Mouse (Mus musculus): ENCODE measurements around the gene Rhbdl3. TPM values are rescaled to one million over a fixed set of nuclear protein-coding genes. Genes with fewer than 3 reads are reported as not detected.

The Rhbdl3 gene
- polyA plus RNA-seq, 1 experiment from 2014 or later: 6.8 TPM

DNA sequence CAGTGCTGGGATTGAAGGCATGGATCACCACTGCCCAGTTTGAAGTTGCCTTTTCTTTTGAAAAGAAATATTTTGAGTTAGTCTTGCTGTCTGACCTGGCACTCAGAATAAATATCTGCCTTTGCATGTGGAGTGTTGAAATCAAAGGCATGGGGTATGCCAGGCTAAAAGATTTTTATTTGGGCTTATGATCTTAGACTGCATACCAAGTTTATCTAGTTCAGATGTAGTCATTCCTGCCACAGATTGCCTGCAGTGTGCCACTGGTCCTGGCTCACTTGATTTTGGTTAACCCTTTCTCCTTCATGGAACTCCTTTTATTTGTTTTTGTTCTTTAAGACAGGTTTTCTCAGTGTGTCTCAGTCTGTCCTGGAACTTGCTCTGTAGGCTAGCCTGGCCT is 83.7 kb downstream of the Rhbdl3 start:
- no peak for DNase-seq (ENCODE audit: low spot score)

DNA sequence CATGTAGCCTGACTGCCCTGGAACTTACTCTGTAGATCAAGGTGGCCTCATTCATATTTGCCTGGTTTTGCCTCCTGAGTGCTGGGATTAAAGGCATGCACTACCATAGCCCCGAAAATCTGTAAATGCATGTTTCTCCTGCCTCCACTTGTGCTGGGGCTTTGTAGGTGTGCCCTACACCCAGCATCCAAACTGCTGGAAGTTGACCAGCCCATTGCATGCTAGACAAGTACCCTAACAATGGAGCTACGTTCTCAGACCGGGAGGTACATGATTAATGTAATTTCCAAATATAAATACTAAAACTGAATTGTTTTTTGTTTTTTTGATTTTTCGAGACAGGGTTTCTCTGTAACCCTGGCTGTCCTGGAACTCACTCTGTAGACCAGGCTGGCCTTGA is 84.3 kb downstream of the Rhbdl3 start:
- no peak for DNase-seq (ENCODE audit: low spot score)

DNA sequence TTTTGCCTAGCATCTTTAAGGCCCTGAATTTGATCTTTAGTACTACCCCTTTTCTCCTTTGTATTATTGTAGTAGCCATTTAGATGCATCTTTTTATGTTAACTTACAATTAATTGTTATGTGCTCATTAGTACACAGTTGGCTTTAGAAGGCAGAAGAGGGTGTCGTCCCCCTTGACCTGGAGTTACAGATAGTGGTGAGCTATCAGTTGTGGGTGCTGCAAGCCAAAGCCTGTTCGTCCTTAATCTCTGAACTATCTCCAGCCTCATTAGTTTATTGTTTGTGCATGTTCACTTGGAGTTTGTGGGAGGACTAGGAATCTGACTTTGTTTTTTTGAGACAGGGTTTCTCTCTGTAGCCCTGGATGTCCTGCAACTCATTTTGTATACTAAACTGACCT is 86.1 kb downstream of the Rhbdl3 start:
- no peak for DNase-seq (ENCODE audit: low spot score)

DNA sequence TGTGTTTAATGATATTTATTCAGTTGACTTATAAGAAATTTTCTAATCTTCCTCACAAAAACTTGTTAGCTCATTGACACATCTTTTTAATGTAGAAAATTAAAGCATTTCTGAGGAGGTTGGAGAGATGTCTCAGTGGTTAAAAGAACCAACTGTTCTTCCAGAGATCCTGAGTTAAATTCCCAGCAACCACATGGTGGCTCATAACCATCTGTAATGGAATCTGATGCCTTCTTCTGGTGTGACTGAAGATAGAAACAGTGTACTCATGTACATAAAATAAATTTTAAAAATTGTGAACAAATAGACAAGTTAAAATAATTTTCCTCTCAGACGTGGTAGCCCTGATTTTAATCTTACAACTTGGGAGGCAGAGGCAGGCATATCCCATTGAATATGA is 89.2 kb downstream of the Rhbdl3 start:
- no peak for DNase-seq (ENCODE audit: low spot score)

DNA sequence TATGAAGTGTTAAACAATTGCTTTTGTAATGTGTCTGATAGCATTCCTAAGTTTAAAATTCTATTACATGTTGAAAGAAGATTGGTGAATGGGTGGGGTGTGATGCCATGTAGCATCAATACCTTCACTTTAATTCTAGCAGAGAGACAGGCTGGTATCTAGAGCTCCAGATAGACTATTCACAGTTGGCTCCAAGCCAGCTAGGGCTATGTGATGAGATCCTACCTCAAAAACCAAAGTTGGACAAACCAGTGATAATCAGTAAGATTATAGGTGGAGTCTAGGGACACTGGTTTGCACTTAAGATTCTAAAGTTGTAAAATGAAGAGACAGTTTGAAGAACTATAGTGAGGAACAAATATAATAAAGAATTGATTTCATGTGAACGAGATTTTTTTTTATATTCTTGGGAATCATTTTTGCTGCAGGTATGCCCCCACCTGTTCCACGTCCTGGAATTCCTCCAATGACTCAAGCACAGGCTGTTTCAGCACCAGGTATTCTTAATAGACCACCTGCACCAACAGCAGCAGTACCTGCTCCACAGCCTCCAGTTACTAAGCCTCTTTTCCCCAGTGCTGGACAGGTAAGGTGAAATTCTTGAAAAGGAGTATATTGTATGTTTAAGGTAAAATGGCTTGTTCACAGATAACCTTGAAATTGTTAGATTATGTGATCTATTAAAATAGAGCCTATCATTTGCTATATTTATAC is 90.9 kb downstream of the Rhbdl3 start:
- DNase-seq (ENCODE audit: low spot score): no peak

DNA sequence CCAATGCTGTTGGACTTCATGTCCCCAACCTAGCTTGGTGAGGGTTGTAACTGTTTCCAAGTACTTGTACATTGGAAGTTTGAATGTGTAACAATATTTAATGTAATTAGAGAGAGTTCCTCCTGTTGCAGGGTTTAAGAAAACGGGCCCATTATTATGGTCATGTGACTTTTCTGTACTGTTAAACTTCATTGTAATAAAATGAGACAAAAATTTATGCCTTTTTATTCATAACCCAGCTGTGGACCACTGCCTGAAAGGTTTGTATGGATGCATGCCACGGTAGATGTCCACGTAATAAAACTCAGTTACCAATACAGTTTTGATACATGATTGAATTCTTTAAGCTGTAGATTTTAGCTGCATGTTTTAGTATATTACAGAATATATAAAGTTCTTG is 95.2 kb downstream of the Rhbdl3 start:
- no peak for DNase-seq (ENCODE audit: low spot score)

DNA sequence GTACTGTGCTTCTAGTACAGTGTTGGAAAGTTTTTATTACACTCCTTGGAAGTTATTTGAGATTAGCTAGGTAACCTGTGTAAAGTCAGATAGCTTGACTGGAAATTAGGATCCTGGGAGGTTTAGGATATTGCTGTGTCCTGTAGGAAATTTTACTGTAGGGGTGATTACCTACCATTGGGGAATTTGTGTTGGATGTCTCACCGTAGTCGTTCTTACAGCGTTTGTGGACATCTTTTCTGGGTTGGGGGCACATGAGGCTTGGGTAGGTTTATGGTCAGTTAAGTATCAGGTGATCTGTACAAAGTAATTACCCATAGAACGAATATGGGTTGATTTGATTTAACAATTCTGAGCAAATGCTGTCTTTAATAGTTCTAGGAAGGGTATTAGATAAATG is 95.9 kb downstream of the Rhbdl3 start:
- no peak for DNase-seq (ENCODE audit: low spot score)

Other genes starting within 250 kb of the Rhbdl3 start
- 110 and 116 TPM in 2 replicates for gene Crlf3, start 219.9 kb upstream of the Rhbdl3 start, polyA plus RNA-seq (2015; fragmentation: Nextera tagmentation; extraction: Ambion mirVana)
- gene Atad5, start 211.5 kb upstream of the Rhbdl3 start, polyA plus RNA-seq (2015; fragmentation: Nextera tagmentation; extraction: Ambion mirVana): 14.9 and 15.7 TPM in 2 replicates
- 39.2 and 41.0 TPM in 2 replicates for gene Tefm, start 158.7 kb upstream of the Rhbdl3 start, polyA plus RNA-seq (2015; fragmentation: Nextera tagmentation; extraction: Ambion mirVana)
- gene Adap2, start 146.8 kb upstream of the Rhbdl3 start, polyA plus RNA-seq (2015; fragmentation: Nextera tagmentation; extraction: Ambion mirVana): 3.2 and 4.1 TPM in 2 replicates
- gene Rnf135, start 117.1 kb upstream of the Rhbdl3 start, polyA plus RNA-seq (2015; fragmentation: Nextera tagmentation; extraction: Ambion mirVana): 7.7 and 8.2 TPM in 2 replicates
- gene Rhot1, start 91.9 kb upstream of the Rhbdl3 start, polyA plus RNA-seq (2015; fragmentation: Nextera tagmentation; extraction: Ambion mirVana): 40.3 and 42.8 TPM in 2 replicates
- gene 5730455P16Rik, start 77.1 kb downstream of the Rhbdl3 start, polyA plus RNA-seq (2015; fragmentation: Nextera tagmentation; extraction: Ambion mirVana): 12.6 and 18.0 TPM in 2 replicates
- gene Zfp207, start 82.4 kb downstream of the Rhbdl3 start, polyA plus RNA-seq (2015; fragmentation: Nextera tagmentation; extraction: Ambion mirVana): 230 and 243 TPM in 2 replicates
- gene Psmd11, start 127.7 kb downstream of the Rhbdl3 start, polyA plus RNA-seq (2015; fragmentation: Nextera tagmentation; extraction: Ambion mirVana): 261 and 287 TPM in 2 replicates
- gene Cdk5r1, start 176.1 kb downstream of the Rhbdl3 start, polyA plus RNA-seq (2015; fragmentation: Nextera tagmentation; extraction: Ambion mirVana): 1.2 and 1.7 TPM in 2 replicates